Mouse (Mus musculus): ENCODE results near the gene Tex2.

GRCm38 (mm10) chr11:106574456-106574855, 38.8 kb downstream of the Tex2 start:
- no peak for TF ChIP-seq CTCF (IDR thresholded peaks at IDR 0.05)
- TF ChIP-seq EP300 (IDR thresholded peaks at IDR 0.05) = no peak

Measured in lung, postnatal 0 days (tissue).